Mouse (Mus musculus) liver, embryonic 14.5 days (tissue): ENCODE measurements around the gene Grpel1.

Experiments
- CTCF ChIP-seq: IDR thresholded peaks from 2 replicates; pipeline ENCODE4 v1.5.1; 2016; ENCODE audit warnings: antibody characterized with exemption, low read depth, control low read depth
- EP300 ChIP-seq: IDR thresholded peaks from 2 replicates; pipeline ENCODE4 v1.6.1; 2016; ENCODE audit warnings: antibody characterized with exemption, low read depth

DNA sequence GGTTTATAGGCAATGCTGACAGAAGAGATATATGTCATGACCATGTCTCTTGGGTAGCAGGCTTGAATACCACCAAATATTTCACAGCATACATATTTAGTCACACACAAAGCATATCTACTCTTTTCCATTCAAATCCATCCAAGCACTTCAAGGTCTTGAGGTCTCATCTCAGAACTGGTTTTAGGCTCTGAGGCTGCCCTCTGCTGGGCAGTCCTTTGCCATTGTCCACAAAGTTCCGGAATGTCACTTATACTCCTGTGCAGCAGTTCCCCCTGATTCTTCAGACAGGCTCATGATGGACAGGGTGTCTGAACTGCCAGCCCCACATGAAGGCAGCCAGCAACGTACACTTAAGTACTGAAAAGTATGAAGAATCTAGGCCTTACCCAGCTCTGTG lies 24.4 kb downstream of the Grpel1 start:
- TF ChIP-seq CTCF (peak; percentile 61), EP300 (no peak)
